Mouse (Mus musculus): ENCODE data around the gene Ddx23. TPM values are rescaled to one million over a fixed set of nuclear protein-coding genes. Genes with fewer than 3 reads are reported as not detected.

The Ddx23 gene
- polyA plus RNA-seq, 1 experiment from 2014 or later: 10.3 TPM

GRCm38 (mm10) chr15:98600036-98600709, 62.5 kb downstream of the Ddx23 start:
- H3K27me3 ChIP-seq (ENCODE audit: control insufficient read depth, insufficient read depth, low read length): no peaks in the 10 kb centered on the region
- H3K4me1 ChIP-seq (replicated peaks; ENCODE audit: control insufficient read depth, insufficient read depth): no peaks in the 10 kb centered on the region; the same call in 1 of the 2 replicates
- 85% methylated on average over 12 of the region's 12 CpGs for WGBS
- no peak for TF ChIP-seq EP300 (optimal IDR thresholded peaks at IDR 0.05)
- TF ChIP-seq CTCF (IDR thresholded peaks at IDR 0.05; ENCODE audit: low read depth): no peak
- ATAC-seq (ENCODE audit: low FRiP score, low TSS enrichment) (no peak), DNase-seq (ENCODE audit: low spot score) (no peak)
- no peak overlapping the region for H3K4me2 ChIP-seq (replicated peaks; ENCODE audit: low read depth)
- no peak overlapping the region for H3K27ac ChIP-seq (replicated peaks)
- no peaks in the 10 kb centered on the region for H3K9me3 ChIP-seq (ENCODE audit: control insufficient read depth, low read length)
- H3K9ac ChIP-seq (ENCODE audit: low read length): no peak overlapping the region
- H3K4me3 ChIP-seq (ENCODE audit: low read depth, low read length): no peak overlapping the region
- peaks cover 31% of the 10 kb centered on the region for H3K36me3 ChIP-seq (ENCODE audit: control insufficient read depth, insufficient read depth, low read length)

DNA sequence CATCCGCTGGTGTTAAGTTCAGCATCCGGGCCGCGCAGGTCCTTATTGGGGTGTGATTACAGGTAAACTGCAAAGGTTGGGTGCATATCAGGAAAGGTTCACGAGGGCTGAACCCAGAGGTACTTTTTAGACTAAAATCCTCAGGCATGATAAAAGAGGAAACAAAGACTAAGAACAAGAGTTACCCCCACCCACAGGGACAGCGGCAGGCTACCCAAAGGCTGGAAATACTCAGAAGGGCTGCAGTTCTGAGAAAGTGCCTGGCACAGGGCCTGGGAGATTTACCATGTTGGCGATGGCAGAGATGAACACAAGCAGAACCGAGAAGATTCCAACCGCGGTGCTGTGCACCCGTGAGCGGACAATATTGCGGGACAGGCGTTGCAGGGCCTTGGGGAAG, 66.1 kb downstream of the Ddx23 start:
- Histone ChIP-seq H3K4me2 (replicated peaks; ENCODE audit: low read depth) (no peak overlapping the region), H3K4me1 (replicated peaks; ENCODE audit: control insufficient read depth, insufficient read depth) (no peaks in the 10 kb centered on the region), H3K27me3 (ENCODE audit: control insufficient read depth, insufficient read depth, low read length) (no peaks in the 10 kb centered on the region), H3K9me3 (ENCODE audit: control insufficient read depth, low read length) (no peaks in the 10 kb centered on the region), H3K4me3 (ENCODE audit: low read depth, low read length) (no peak overlapping the region), H3K9ac (ENCODE audit: low read length) (no peak overlapping the region), H3K27ac (replicated peaks) (no peak overlapping the region), H3K36me3 (ENCODE audit: control insufficient read depth, insufficient read depth, low read length) (peaks cover 47% of the 10 kb centered on the region)
- TF ChIP-seq CTCF (IDR thresholded peaks at IDR 0.05; ENCODE audit: low read depth) (no peak), EP300 (optimal IDR thresholded peaks at IDR 0.05) (no peak)
- no peak for DNase-seq (ENCODE audit: low spot score)
- no peak for ATAC-seq (ENCODE audit: low FRiP score, low TSS enrichment)
- WGBS: 88% methylated on average over 14 of the region's 14 CpGs

Other genes with a start within 250 kb of the Ddx23 start
- gene Olfr282, start 231.7 kb downstream of the Ddx23 start, polyA plus RNA-seq (2015; fragmentation: Nextera tagmentation; extraction: Ambion mirVana): not detected in 2 replicates
- gene Olfr281, start 210.3 kb downstream of the Ddx23 start, polyA plus RNA-seq (2015; fragmentation: Nextera tagmentation; extraction: Ambion mirVana): not detected in 2 replicates
- gene OR5BS1P, start 193.0 kb downstream of the Ddx23 start, polyA plus RNA-seq (2015; fragmentation: Nextera tagmentation; extraction: Ambion mirVana): not detected in 2 replicates
- 0.42 and 0.70 TPM in 2 replicates for gene Lalba, start 180.2 kb downstream of the Ddx23 start, polyA plus RNA-seq (2015; fragmentation: Nextera tagmentation; extraction: Ambion mirVana)
- not detected in 2 replicates for gene Olfr279, start 170.5 kb downstream of the Ddx23 start, polyA plus RNA-seq (2015; fragmentation: Nextera tagmentation; extraction: Ambion mirVana)
- 44.3 and 44.9 TPM in 2 replicates for gene Kansl2, start 128.6 kb downstream of the Ddx23 start, polyA plus RNA-seq (2015; fragmentation: Nextera tagmentation; extraction: Ambion mirVana)
- 20.8 and 23.9 TPM in 2 replicates for gene Ccnt1, start 92.0 kb downstream of the Ddx23 start, polyA plus RNA-seq (2015; fragmentation: Nextera tagmentation; extraction: Ambion mirVana)
- 0.19 and 0.36 TPM in 2 replicates for gene 4930415O20Rik, start 91.9 kb downstream of the Ddx23 start, polyA plus RNA-seq (2015; fragmentation: Nextera tagmentation; extraction: Ambion mirVana)
- 9.0 and 9.5 TPM in 2 replicates for gene Adcy6, start 52.8 kb downstream of the Ddx23 start, polyA plus RNA-seq (2015; fragmentation: Nextera tagmentation; extraction: Ambion mirVana)
- 15.1 and 17.6 TPM in 2 replicates for gene Cacnb3, start 32.1 kb downstream of the Ddx23 start, polyA plus RNA-seq (2015; fragmentation: Nextera tagmentation; extraction: Ambion mirVana)
- 0.35 and 0.46 TPM in 2 replicates for gene Rnd1, start 14.6 kb upstream of the Ddx23 start, polyA plus RNA-seq (2015; fragmentation: Nextera tagmentation; extraction: Ambion mirVana)
- gene Ccdc65, start 45.3 kb upstream of the Ddx23 start, polyA plus RNA-seq (2015; fragmentation: Nextera tagmentation; extraction: Ambion mirVana): 0.70 and 0.76 TPM in 2 replicates
- 117 and 127 TPM in 2 replicates for gene Fkbp11, start 65.3 kb upstream of the Ddx23 start, polyA plus RNA-seq (2015; fragmentation: Nextera tagmentation; extraction: Ambion mirVana)
- gene Arf3, start 100.3 kb upstream of the Ddx23 start, polyA plus RNA-seq (2015; fragmentation: Nextera tagmentation; extraction: Ambion mirVana): 29.5 and 33.1 TPM in 2 replicates
- 0.11 TPM in 1 of 2 replicates, not detected in the other for gene Wnt10b, start 115.3 kb upstream of the Ddx23 start, polyA plus RNA-seq (2015; fragmentation: Nextera tagmentation; extraction: Ambion mirVana)
- gene Wnt1, start 127.0 kb upstream of the Ddx23 start, polyA plus RNA-seq (2015; fragmentation: Nextera tagmentation; extraction: Ambion mirVana): not detected in 2 replicates
- gene Ddn, start 146.6 kb upstream of the Ddx23 start, polyA plus RNA-seq (2015; fragmentation: Nextera tagmentation; extraction: Ambion mirVana): 0.02 TPM in 1 of 2 replicates, not detected in the other
- 56.2 TPM in 2 replicates for gene Prkag1, start 168.6 kb upstream of the Ddx23 start, polyA plus RNA-seq (2015; fragmentation: Nextera tagmentation; extraction: Ambion mirVana)
- 5.1 TPM in 2 replicates for gene Kmt2d, start 208.3 kb upstream of the Ddx23 start, polyA plus RNA-seq (2015; fragmentation: Nextera tagmentation; extraction: Ambion mirVana)
- 3.9 and 4.1 TPM in 2 replicates for gene Rhebl1, start 231.6 kb upstream of the Ddx23 start, polyA plus RNA-seq (2015; fragmentation: Nextera tagmentation; extraction: Ambion mirVana)
- 0.89 and 1.1 TPM in 2 replicates for gene Dhh, start 235.6 kb upstream of the Ddx23 start, polyA plus RNA-seq (2015; fragmentation: Nextera tagmentation; extraction: Ambion mirVana)